Mouse (Mus musculus) heart, embryonic 12.5 days (tissue): ENCODE data around the gene Tcf7l1. TPM values are rescaled to one million over a fixed set of nuclear protein-coding genes. Genes with fewer than 3 reads are reported as not detected.
A peak's percentile ranks its signal among the peaks of the same experiment; 100 is the strongest.

ENCODE experiments used
- ATAC-seq: fragments of 200-750 bp; cut with Nextera tagmentation; 2 replicates; pipeline ENCODE4 v1.8.0; 2017; ENCODE audit warnings: moderate TSS enrichment, moderate library complexity; ENCODE audit not compliant: insufficient number of reproducible peaks, low FRiP score
- H3K27ac ChIP-seq: fragments of 300-500 bp; sonication (generic); 2 replicates; pipeline ENCODE4 v1.5.1; 2016; ENCODE audit warnings: mild to moderate bottlenecking, moderate library complexity; ENCODE audit not compliant: poor library complexity, severe bottlenecking
- H3K27me3 ChIP-seq: fragments of 300-500 bp; sonication (generic); replicated peaks from 2 replicates; pipeline ENCODE4 v1.6.1; 2016; ENCODE audit warnings: mild to moderate bottlenecking, moderate library complexity
- H3K36me3 ChIP-seq: fragments of 300-500 bp; sonication (generic); 2 replicates; pipeline ENCODE4 v1.6.1; 2016; ENCODE audit warnings: mild to moderate bottlenecking, moderate library complexity
- H3K4me1 ChIP-seq: fragments of 300-500 bp; sonication (generic); replicated peaks from 2 replicates; pipeline ENCODE4 v1.6.1; 2016; ENCODE audit warnings: mild to moderate bottlenecking
- H3K4me2 ChIP-seq: fragments of 300-500 bp; sonication (generic); 2 replicates; pipeline ENCODE4 v1.6.1; 2016; ENCODE audit warnings: mild to moderate bottlenecking, moderate library complexity
- H3K4me3 ChIP-seq: fragments of 300-500 bp; sonication (generic); 2 replicates; pipeline ENCODE4 v1.5.1; 2016; ENCODE audit warnings: mild to moderate bottlenecking
- H3K9ac ChIP-seq: fragments of 300-500 bp; sonication (generic); 2 replicates; pipeline ENCODE4 v1.6.1; 2016; ENCODE audit warnings: mild to moderate bottlenecking, moderate library complexity
- H3K9me3 ChIP-seq: fragments of 300-500 bp; sonication (generic); replicated peaks from 2 replicates; pipeline ENCODE4 v1.6.1; 2016; ENCODE audit warnings: mild to moderate bottlenecking, moderate library complexity
- WGBS: fragments of 180-500 bp; shearing (Covaris S2); methylation state at CpG from one replicate; pipeline ENCODE4 v1.1.7; 2016; 5-methylcytosine and 5-hydroxymethylcytosine counted together
- polyA plus RNA-seq: library from polyadenylated mRNA; unstranded; fragments of >200 nt; fragmentation: Nextera tagmentation; extraction: Ambion mirVana; gene quantifications from 2 replicates; pipeline ENCODE4 v1.2.1, GENCODE M21; 2016

Gene Tcf7l1
- polyA plus RNA-seq, 1 experiment from 2014 or later, result 18.5 TPM

- no peak overlapping the region for H3K9ac ChIP-seq
- no peaks in the 10 kb centered on the region for H3K36me3 ChIP-seq
- H3K27ac ChIP-seq, result peak overlapping the region; percentile 61
- 42% methylated on average over 8 of the region's 8 CpGs for WGBS
- H3K9me3 ChIP-seq, result no peaks in the 10 kb centered on the region
- no peaks in the 10 kb centered on the region for H3K27me3 ChIP-seq
- H3K4me1 ChIP-seq, result peaks cover 71% of the 10 kb centered on the region
- no peak overlapping the region for H3K4me2 ChIP-seq
- ATAC-seq, result no peak
- H3K4me3 ChIP-seq, result no peak overlapping the region
Observed at GRCm38 (mm10) chr6:72659717-72660390, 129.2 kb downstream of the Tcf7l1 start.

GRCm38 (mm10) chr6:72658006-72658405, 131.0 kb downstream of the Tcf7l1 start:
- WGBS, result 62% methylated on average over 3 of the region's 3 CpGs
- ATAC-seq, result no peak
- H3K9me3 ChIP-seq, result no peaks in the 10 kb centered on the region
- no peak overlapping the region for H3K27ac ChIP-seq
- H3K27me3 ChIP-seq, result no peaks in the 10 kb centered on the region
- H3K9ac ChIP-seq, result no peak overlapping the region
- no peak overlapping the region for H3K4me2 ChIP-seq
- no peaks in the 10 kb centered on the region for H3K36me3 ChIP-seq
- peaks cover 59% of the 10 kb centered on the region for H3K4me1 ChIP-seq
- no peak overlapping the region for H3K4me3 ChIP-seq

- Histone ChIP-seq H3K4me2 (peak overlapping the region; percentile 70; the same call in 1 of the 2 replicates), H3K36me3 (no peaks in the 10 kb centered on the region), H3K4me3 (no peak overlapping the region), H3K27ac (peak overlapping the region; percentile 91), H3K9me3 (no peaks in the 10 kb centered on the region), H3K27me3 (no peaks in the 10 kb centered on the region), H3K4me1 (peaks cover 45% of the 10 kb centered on the region), H3K9ac (no peak overlapping the region)
- no peak for ATAC-seq
- WGBS, result 86% methylated on average over 7 of the region's 7 CpGs
Observed at GRCm38 (mm10) chr6:72656053-72656442, 133.0 kb downstream of the Tcf7l1 start.

- H3K36me3 ChIP-seq, result no peaks in the 10 kb centered on the region
- no peaks in the 10 kb centered on the region for H3K27me3 ChIP-seq
- H3K4me1 ChIP-seq, result peaks cover 39% of the 10 kb centered on the region
- ATAC-seq, result peak; percentile 79
- peak overlapping the region; percentile 91 for H3K27ac ChIP-seq
- WGBS, result 27% methylated on average over 20 of the region's 20 CpGs
- H3K9me3 ChIP-seq, result no peaks in the 10 kb centered on the region
- H3K4me2 ChIP-seq, result peak overlapping the region; percentile 70
- H3K9ac ChIP-seq, result peak overlapping the region; percentile 42; the same call in 1 of the 2 replicates
- H3K4me3 ChIP-seq, result peak overlapping the region; percentile 43
Observed at GRCm38 (mm10) chr6:72655309-72656052, 133.6 kb downstream of the Tcf7l1 start.

- Histone ChIP-seq H3K4me2 (no peak overlapping the region), H3K27ac (0 out of 2 replicates have a peak overlapping the region, but pooled peaks have one; percentile 4), H3K9me3 (no peaks in the 10 kb centered on the region), H3K4me1 (peaks cover 28% of the 10 kb centered on the region), H3K4me3 (no peak overlapping the region), H3K9ac (no peak overlapping the region), H3K36me3 (no peaks in the 10 kb centered on the region), H3K27me3 (no peaks in the 10 kb centered on the region)
- ATAC-seq, result no peak
- WGBS, result 84% methylated on average over 6 of the region's 6 CpGs
Observed at GRCm38 (mm10) chr6:72654355-72654754, 134.7 kb downstream of the Tcf7l1 start.

- H3K4me2 ChIP-seq, result no peak overlapping the region
- H3K9me3 ChIP-seq, result no peaks in the 10 kb centered on the region
- H3K36me3 ChIP-seq, result no peaks in the 10 kb centered on the region
- H3K4me3 ChIP-seq, result no peak overlapping the region
- H3K27me3 ChIP-seq, result no peaks in the 10 kb centered on the region
- 71% methylated on average over 7 of the region's 7 CpGs for WGBS
- no peak overlapping the region for H3K9ac ChIP-seq
- peaks cover 28% of the 10 kb centered on the region for H3K4me1 ChIP-seq
- no peak for ATAC-seq
- H3K27ac ChIP-seq, result no peak overlapping the region
Observed at GRCm38 (mm10) chr6:72653419-72653818, 135.6 kb downstream of the Tcf7l1 start.

GRCm38 (mm10) chr6:72650338-72650851, 138.7 kb downstream of the Tcf7l1 start:
- ATAC-seq, result no peak
- no peak overlapping the region for H3K4me2 ChIP-seq
- no peak overlapping the region for H3K4me3 ChIP-seq
- WGBS, result 83% methylated on average over 10 of the region's 10 CpGs
- peaks cover 27% of the 10 kb centered on the region for H3K4me1 ChIP-seq
- peaks cover 3% of the 10 kb centered on the region; the same call in 1 of the 2 replicates for H3K36me3 ChIP-seq
- no peak overlapping the region for H3K27ac ChIP-seq
- H3K27me3 ChIP-seq, result no peaks in the 10 kb centered on the region
- H3K9ac ChIP-seq, result no peak overlapping the region
- H3K9me3 ChIP-seq, result no peaks in the 10 kb centered on the region

- H3K27me3 ChIP-seq, result no peaks in the 10 kb centered on the region
- WGBS, result 59% methylated on average over 12 of the region's 12 CpGs
- ATAC-seq, result no peak
- H3K4me3 ChIP-seq, result no peak overlapping the region
- H3K4me2 ChIP-seq, result peak overlapping the region; percentile 25; the same call in 1 of the 2 replicates
- peaks cover 16% of the 10 kb centered on the region for H3K4me1 ChIP-seq
- no peak overlapping the region for H3K27ac ChIP-seq
- no peak overlapping the region; the same call in 1 of the 2 replicates for H3K9ac ChIP-seq
- peaks cover 3% of the 10 kb centered on the region; the same call in 1 of the 2 replicates for H3K36me3 ChIP-seq
- no peaks in the 10 kb centered on the region for H3K9me3 ChIP-seq
Observed at GRCm38 (mm10) chr6:72648002-72648595, 141.0 kb downstream of the Tcf7l1 start.

- peak; percentile 33; the same call in 1 of the 2 replicates for ATAC-seq
- Histone ChIP-seq H3K9ac (no peak overlapping the region), H3K27me3 (no peaks in the 10 kb centered on the region), H3K27ac (no peak overlapping the region), H3K36me3 (peaks cover 3% of the 10 kb centered on the region; the same call in 1 of the 2 replicates), H3K4me2 (peak overlapping the region; percentile 25), H3K9me3 (no peaks in the 10 kb centered on the region), H3K4me3 (no peak overlapping the region), H3K4me1 (peaks cover 14% of the 10 kb centered on the region)
- WGBS, result 20% methylated on average over 10 of the region's 10 CpGs
Observed at GRCm38 (mm10) chr6:72647383-72647820, 141.7 kb downstream of the Tcf7l1 start.

- Histone ChIP-seq H3K4me1 (peaks cover 11% of the 10 kb centered on the region), H3K9me3 (no peaks in the 10 kb centered on the region), H3K9ac (no peak overlapping the region), H3K4me3 (no peak overlapping the region), H3K27me3 (no peaks in the 10 kb centered on the region), H3K36me3 (peaks cover 3% of the 10 kb centered on the region; the same call in 1 of the 2 replicates), H3K27ac (no peak overlapping the region), H3K4me2 (no peak overlapping the region)
- ATAC-seq, result no peak
- WGBS, result 81% methylated on average over 7 of the region's 7 CpGs
Observed at GRCm38 (mm10) chr6:72645364-72645763, 143.7 kb downstream of the Tcf7l1 start.

- Histone ChIP-seq H3K27ac (no peak overlapping the region), H3K4me1 (peaks cover 11% of the 10 kb centered on the region), H3K36me3 (peaks cover 3% of the 10 kb centered on the region; the same call in 1 of the 2 replicates), H3K4me2 (no peak overlapping the region), H3K27me3 (no peaks in the 10 kb centered on the region), H3K9ac (no peak overlapping the region), H3K9me3 (no peaks in the 10 kb centered on the region), H3K4me3 (no peak overlapping the region)
- 72% methylated on average over 4 of the region's 4 CpGs for WGBS
- ATAC-seq, result no peak
Observed at GRCm38 (mm10) chr6:72644576-72644975, 144.5 kb downstream of the Tcf7l1 start.
